9 mouse cellular contexts compared by ENCODE assay signal in genomic region chr12:110703008-110703471, GRCm38 (mm10). TPM values are rescaled to one million over a fixed set of nuclear protein-coding genes. Genes with fewer than 3 reads are reported as not detected.
DNase-seq lines count a peak whose midpoint lies in the region; ATAC-seq and TF ChIP-seq lines count a peak whose summit lies in the region.
"Had no signal": no experiment of that assay in that cellular context is flagged by ENCODE, and none has a peak within 500 bp of the region (broad histone marks: within the 10 kb centered on the region; RNA-seq: fewer than 3 reads in every experiment).

No protein-coding gene starts in this region.

- peak overlapping the region; percentile 48 for H3K4me2 ChIP-seq in heart, embryonic 14.5 days (ENCODE audit: low read length)
- no peak overlapping the region for H3K4me2 ChIP-seq in liver, embryonic 14.5 days (ENCODE audit: low read depth)
- H3K4me2 ChIP-seq in neural tube, embryonic 12.5 days (replicated peaks): no peak overlapping the region

- H3K4me3 ChIP-seq in heart, embryonic 14.5 days (ENCODE audit: control insufficient read depth in 1 of 2, insufficient read depth in 1 of 2, low read depth in 1 of 2, low read length in 2 of 2): peak overlapping the region in 1 of 2 experiments; percentile 12; a peak in 1 of 4 replicates
- H3K4me3 ChIP-seq in liver, embryonic 14.5 days (ENCODE audit: insufficient read depth in 1 of 2, low read depth in 2 of 2, low read length in 2 of 2): no peak overlapping the region
- H3K4me3 ChIP-seq in neural tube, embryonic 12.5 days: no peak overlapping the region
- H3K4me3 ChIP-seq: erythroblast, embryonic 14.5 days had no signal

- peak overlapping the region; percentile 37 to 57; a peak in 2 of 4 replicates for H3K27ac ChIP-seq in heart, embryonic 14.5 days (replicated peaks in 1 of 2; ENCODE audit: control insufficient read depth in 1 of 2, insufficient read depth in 1 of 2, low read depth in 2 of 2, low read length in 2 of 2)
- no peak overlapping the region for H3K27ac ChIP-seq in liver, embryonic 14.5 days
- no peak overlapping the region for H3K27ac ChIP-seq in neural tube, embryonic 12.5 days

- H3K4me1 ChIP-seq in heart, embryonic 14.5 days (ENCODE audit: control insufficient read depth in 2 of 2, insufficient read depth in 2 of 2, low read length in 2 of 2): peaks cover 20 to 35% of the 10 kb centered on the region in 2 experiments
- peaks cover 26 to 48% of the 10 kb centered on the region in 2 experiments for H3K4me1 ChIP-seq in liver, embryonic 14.5 days (replicated peaks; ENCODE audit: control insufficient read depth in 2 of 2, insufficient read depth in 2 of 2, low read length in 1 of 2)
- peaks cover 10% of the 10 kb centered on the region for H3K4me1 ChIP-seq in neural tube, embryonic 12.5 days

- DNase-seq in CD4-positive, CD25-positive, alpha-beta regulatory T cell, adult 2 months (ENCODE audit: low read depth, low spot score): peak; percentile 89
- peak; percentile 46 for DNase-seq in brain, embryonic 18.5 days (ENCODE audit: low read depth, low spot score)
- DNase-seq in fibroblast of lung, adult 2 months (ENCODE audit: low read depth): peak; percentile 80
- peak; percentile 89 for DNase-seq in kidney, postnatal 14 days
- DNase-seq in liver, embryonic 14.5 days (ENCODE audit: low read depth in 3 of 3, low spot score in 3 of 3): peak in 1 of 3 experiments; percentile 68
- DNase-seq in telencephalon, adult 2 months (ENCODE audit: low read depth, low spot score): peak; percentile 43

- 7% methylated on average over 8 of the region's 8 CpGs for WGBS in heart, embryonic 14.5 days
- 26% methylated on average over 8 of the region's 8 CpGs for WGBS in liver, embryonic 14.5 days (ENCODE audit: insufficient replicate concordance)
- 36% methylated on average over 8 of the region's 8 CpGs for WGBS in neural tube, embryonic 12.5 days

- TF ChIP-seq CTCF in liver, embryonic 14.5 days (IDR thresholded peaks at IDR 0.05; ENCODE audit: low read depth): peak; percentile 98

- peak; percentile 37; the same call in 1 of the 2 replicates for ATAC-seq in heart, embryonic 14.5 days (ENCODE audit: insufficient number of reproducible peaks, insufficient read depth, low FRiP score, low read depth)
- no peak for ATAC-seq in liver, embryonic 14.5 days (ENCODE audit: insufficient read depth)
- peak; percentile 48; the same call in 1 of the 2 replicates for ATAC-seq in neural tube, embryonic 12.5 days (ENCODE audit: low FRiP score, low read depth)

- TF ChIP-seq EP300 in liver, embryonic 14.5 days (IDR thresholded peaks at IDR 0.05; ENCODE audit: low read depth): no peak

- peak overlapping the region; percentile 58; the same call in 1 of the 2 replicates for H3K9ac ChIP-seq in heart, embryonic 14.5 days (ENCODE audit: low read length)
- no peak overlapping the region for H3K9ac ChIP-seq in liver, embryonic 14.5 days (replicated peaks)
- H3K9ac ChIP-seq in neural tube, embryonic 12.5 days: no peak overlapping the region

- no peaks in the 10 kb centered on the region for H3K36me3 ChIP-seq in heart, embryonic 14.5 days (ENCODE audit: control insufficient read depth, insufficient read depth, low read length)
- no peaks in the 10 kb centered on the region for H3K36me3 ChIP-seq in liver, embryonic 14.5 days (replicated peaks; ENCODE audit: control insufficient read depth, insufficient read depth, low read depth)
- no peaks in the 10 kb centered on the region for H3K36me3 ChIP-seq in neural tube, embryonic 12.5 days

- H3K27me3 ChIP-seq in heart, embryonic 14.5 days (ENCODE audit: control insufficient read depth, insufficient read depth, low read length): no peaks in the 10 kb centered on the region
- H3K27me3 ChIP-seq in liver, embryonic 14.5 days (ENCODE audit: control insufficient read depth, insufficient read depth, low read length): no peaks in the 10 kb centered on the region
- H3K27me3 ChIP-seq in neural tube, embryonic 12.5 days (replicated peaks): no peaks in the 10 kb centered on the region

- no peaks in the 10 kb centered on the region for H3K9me3 ChIP-seq in heart, embryonic 14.5 days (ENCODE audit: control insufficient read depth, low read length)
- H3K9me3 ChIP-seq in liver, embryonic 14.5 days (ENCODE audit: control insufficient read depth, low read length): no peaks in the 10 kb centered on the region
- no peaks in the 10 kb centered on the region for H3K9me3 ChIP-seq in neural tube, embryonic 12.5 days

RNA-seq across cellular contexts. Expression of gene Hsp90aa1, which starts 0.5 kb away (rescaled TPM):
- 635 and 675 TPM in 2 replicates for polyA plus RNA-seq in heart, embryonic 14.5 days (2014; fragmentation: Nextera tagmentation; extraction: Ambion mirVana)
- 103 and 161 TPM in 2 replicates for polyA plus RNA-seq in liver, embryonic 14.5 days (2012; rRNA removed)
- polyA plus RNA-seq in liver, embryonic 14.5 days (2014; fragmentation: Nextera tagmentation; extraction: Ambion mirVana): 653 and 697 TPM in 2 replicates
- 1,156 and 1,160 TPM in 2 replicates for polyA plus RNA-seq in neural tube, embryonic 12.5 days (2016; fragmentation: Nextera tagmentation; extraction: Ambion mirVana)

RNA-seq across cellular contexts. Expression of gene 1700001K19Rik, which starts 20.6 kb away (rescaled TPM):
- polyA plus RNA-seq in heart, embryonic 14.5 days (2014; fragmentation: Nextera tagmentation; extraction: Ambion mirVana): not detected in 2 replicates
- polyA plus RNA-seq in liver, embryonic 14.5 days (2012; rRNA removed): not detected in 2 replicates
- not detected in 2 replicates for polyA plus RNA-seq in liver, embryonic 14.5 days (2014; fragmentation: Nextera tagmentation; extraction: Ambion mirVana)
- polyA plus RNA-seq in neural tube, embryonic 12.5 days (2016; fragmentation: Nextera tagmentation; extraction: Ambion mirVana): not detected in 2 replicates
- polyA plus RNA-seq: erythroblast, embryonic 14.5 days had no signal

RNA-seq across cellular contexts. Expression of gene Wdr20, which starts 34.7 kb away (rescaled TPM):
- 16.1 and 16.3 TPM in 2 replicates for polyA plus RNA-seq in heart, embryonic 14.5 days (2014; fragmentation: Nextera tagmentation; extraction: Ambion mirVana)
- polyA plus RNA-seq in liver, embryonic 14.5 days (2012; rRNA removed): 9.1 and 10.1 TPM in 2 replicates
- 7.5 and 8.8 TPM in 2 replicates for polyA plus RNA-seq in liver, embryonic 14.5 days (2014; fragmentation: Nextera tagmentation; extraction: Ambion mirVana)
- polyA plus RNA-seq in neural tube, embryonic 12.5 days (2016; fragmentation: Nextera tagmentation; extraction: Ambion mirVana): 28.1 and 30.5 TPM in 2 replicates

Comparison
In these comparisons a context has a peak if more than half of its experiments do, and no peak if none do; other contexts are left out.
1. H3K27ac ChIP-seq: peak in heart, embryonic 14.5 days (2 of 2); none in liver, embryonic 14.5 days (single experiment) and neural tube, embryonic 12.5 days (single experiment).